Mouse (Mus musculus): ENCODE data around the gene St3gal2.

GRCm38 (mm10) chr8:110877862-110878261 lies 41.9 kb upstream of the St3gal2 start:
- TF ChIP-seq POLR2A (IDR thresholded peaks at IDR 0.05; ENCODE audit: low read depth, low read length): no peak
- TF ChIP-seq CTCF (IDR thresholded peaks at IDR 0.05; ENCODE audit: extremely low read depth, insufficient read length, insufficient replicate concordance, low read depth, low read length): no peak

All from small intestine, adult 2 months (tissue).